Comparison of ENCODE assay signal across 13 mouse cellular contexts in the genomic region with DNA sequence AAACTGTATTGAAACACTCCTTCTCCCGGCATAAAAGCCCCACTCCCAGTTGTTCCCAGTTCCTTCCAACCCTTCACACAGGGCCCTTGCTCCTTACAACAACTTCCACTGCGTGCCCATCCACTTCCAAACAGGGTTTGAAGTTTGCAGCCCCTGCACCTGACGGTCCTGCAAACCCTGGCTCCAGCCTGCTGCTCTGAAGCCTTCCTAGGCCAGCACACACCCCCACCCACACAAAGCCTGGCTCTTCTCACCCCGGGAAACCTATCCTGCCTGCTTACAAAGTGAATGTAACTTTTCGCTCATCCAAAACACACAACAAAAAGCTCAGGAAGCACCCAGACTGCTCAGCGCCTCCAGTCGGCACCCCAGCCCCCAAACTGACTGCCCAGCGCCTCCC. TPM values are rescaled to one million over a fixed set of nuclear protein-coding genes. Genes with fewer than 3 reads are reported as not detected.
A peak's percentile ranks its signal among the peaks of the same experiment; 100 is the strongest.
DNase-seq lines count a peak whose midpoint lies in the region; ATAC-seq and TF ChIP-seq lines count a peak whose summit lies in the region.
"Had no signal": no experiment of that assay in that cellular context is flagged by ENCODE, and none has a peak within 500 bp of the region (broad histone marks: within the 10 kb centered on the region; RNA-seq: fewer than 3 reads in every experiment).

No protein-coding gene starts in this region.

- peak overlapping the region; percentile 88 for H3K4me2 ChIP-seq in kidney, embryonic 16.5 days (replicated peaks; ENCODE audit: low read depth, low read length)
- H3K4me2 ChIP-seq in limb, embryonic 11.5 days (ENCODE audit: low read depth, severe bottlenecking) = peak overlapping the region; percentile 7; the same call in 1 of the 2 replicates
- H3K4me2 ChIP-seq: forebrain, embryonic 15.5 days; lung, embryonic 15.5 days; midbrain, embryonic 12.5 days; neural tube, embryonic 13.5 days had no signal

- no peaks in the 10 kb centered on the region for H3K36me3 ChIP-seq in heart, adult 2 months (ENCODE audit: control insufficient read depth, insufficient read depth, low read length)
- H3K36me3 ChIP-seq in kidney, embryonic 16.5 days (ENCODE audit: insufficient read depth, low read length) = no peaks in the 10 kb centered on the region
- H3K36me3 ChIP-seq in kidney, adult 2 months (ENCODE audit: control insufficient read depth, insufficient read depth, low read length) = no peaks in the 10 kb centered on the region
- H3K36me3 ChIP-seq in limb, embryonic 11.5 days (ENCODE audit: control insufficient read depth, insufficient read depth, low read length) = no peaks in the 10 kb centered on the region
- H3K36me3 ChIP-seq: forebrain, embryonic 15.5 days; lung, embryonic 15.5 days; midbrain, embryonic 12.5 days; neural tube, embryonic 13.5 days had no signal

- H3K4me1 ChIP-seq in heart, adult 2 months (ENCODE audit: control insufficient read depth, insufficient read depth, low read length) = peaks cover 2% of the 10 kb centered on the region
- H3K4me1 ChIP-seq in kidney, embryonic 16.5 days (ENCODE audit: insufficient read depth, low read length) = peaks cover 21% of the 10 kb centered on the region; the same call in 1 of the 2 replicates
- peaks cover 18% of the 10 kb centered on the region for H3K4me1 ChIP-seq in kidney, adult 2 months (ENCODE audit: control insufficient read depth, insufficient read depth, low read length)
- peaks cover 5% of the 10 kb centered on the region for H3K4me1 ChIP-seq in brown adipose tissue, adult 24 weeks (ENCODE audit: control insufficient read depth, insufficient read depth, insufficient read length, low read length)
- H3K4me1 ChIP-seq in limb, embryonic 11.5 days (ENCODE audit: control insufficient read depth, insufficient read depth, low read length) = peaks cover 10% of the 10 kb centered on the region; the same call in 1 of the 2 replicates

- no peak for TF ChIP-seq POLR2A in heart, adult 2 months (IDR thresholded peaks at IDR 0.05; ENCODE audit: insufficient read depth, low read depth, low read length)
- TF ChIP-seq POLR2A in kidney, adult 2 months (IDR thresholded peaks at IDR 0.05; ENCODE audit: low read depth, low read length) = no peak

- H3K79me2 ChIP-seq in heart, adult 2 months (replicated peaks; ENCODE audit: control insufficient read depth, insufficient read depth, low read length) = peaks cover 2% of the 10 kb centered on the region

- ATAC-seq in kidney, embryonic 16.5 days (ENCODE audit: low FRiP score, low TSS enrichment) = no peak
- ATAC-seq in limb, embryonic 11.5 days (ENCODE audit: insufficient number of reproducible peaks, low FRiP score, low TSS enrichment, low read depth) = no peak
- ATAC-seq: forebrain, embryonic 15.5 days had no signal

- no peak for TF ChIP-seq CTCF in heart, adult 2 months (IDR thresholded peaks at IDR 0.05)
- no peak for TF ChIP-seq CTCF in kidney, adult 2 months (conservative IDR thresholded peaks at IDR 0.05; ENCODE audit: insufficient read depth, insufficient read length, low read depth, low read length)

- H3K27me3 ChIP-seq in heart, adult 2 months (ENCODE audit: control insufficient read depth, insufficient read depth, low read length) = no peaks in the 10 kb centered on the region
- peaks cover 24% of the 10 kb centered on the region for H3K27me3 ChIP-seq in kidney, embryonic 16.5 days (ENCODE audit: insufficient read depth, low read length)
- peaks cover 1% of the 10 kb centered on the region; the same call in 1 of the 2 replicates for H3K27me3 ChIP-seq in kidney, adult 2 months (replicated peaks; ENCODE audit: control insufficient read depth, insufficient read depth, low read length)
- H3K27me3 ChIP-seq in limb, embryonic 11.5 days (ENCODE audit: control insufficient read depth, insufficient read depth, low read length) = peaks cover 41% of the 10 kb centered on the region

- WGBS in heart, adult 2 months = 23% methylated on average over 8 of the region's 8 CpGs
- 14% methylated on average over 8 of the region's 8 CpGs for WGBS in kidney, embryonic 16.5 days
- WGBS in kidney, adult 2 months = 43% methylated on average over 8 of the region's 8 CpGs
- WGBS in limb, embryonic 11.5 days = 4% methylated on average over 8 of the region's 8 CpGs

- no peak overlapping the region for H3K27ac ChIP-seq in heart, adult 2 months
- H3K27ac ChIP-seq in kidney, embryonic 16.5 days (ENCODE audit: low read length) = no peak overlapping the region
- H3K27ac ChIP-seq in kidney, adult 2 months (ENCODE audit: insufficient read depth, low read depth, low read length) = no peak overlapping the region
- no peak overlapping the region for H3K27ac ChIP-seq in brown adipose tissue, adult 24 weeks (replicated peaks; ENCODE audit: low read depth, low read length)
- H3K27ac ChIP-seq in limb, embryonic 11.5 days (replicated peaks; ENCODE audit: low read depth, low read length) = no peak overlapping the region
- H3K27ac ChIP-seq: forebrain, embryonic 15.5 days; lung, embryonic 15.5 days; midbrain, embryonic 12.5 days; neural tube, embryonic 13.5 days had no signal

- DNase-seq in heart, adult 2 months = no peak
- no peak for DNase-seq in heart, postnatal 10 days
- DNase-seq in kidney, adult 2 months = no peak
- no peak for DNase-seq in limb, embryonic 11.5 days (ENCODE audit: low spot score)
- DNase-seq in spleen, adult 18-20 months = no peak
- DNase-seq in adrenal gland, postnatal 10 days = no peak
- DNase-seq: gastrocnemius, postnatal 14 days had no signal

- H3K9me3 ChIP-seq in kidney, embryonic 16.5 days (ENCODE audit: low read length) = no peaks in the 10 kb centered on the region
- no peaks in the 10 kb centered on the region for H3K9me3 ChIP-seq in limb, embryonic 11.5 days (ENCODE audit: control insufficient read depth, low read length)
- H3K9me3 ChIP-seq: forebrain, embryonic 15.5 days; lung, embryonic 15.5 days; midbrain, embryonic 12.5 days; neural tube, embryonic 13.5 days had no signal

- TF ChIP-seq EP300 in heart, adult 2 months (IDR thresholded peaks at IDR 0.05; ENCODE audit: insufficient read depth, low read depth, low read length) = no peak

- intact Hi-C loops in heart, adult 2 months (cut with DNase I) = no loop called here
- intact Hi-C loops in heart, postnatal 10 days (cut with DNase I) = no loop called here

- H3K4me3 ChIP-seq in heart, adult 2 months = no peak overlapping the region
- H3K4me3 ChIP-seq in kidney, embryonic 16.5 days (ENCODE audit: low read length) = peak overlapping the region; percentile 14
- H3K4me3 ChIP-seq in kidney, adult 2 months (ENCODE audit: insufficient read depth, low read depth, low read length) = no peak overlapping the region
- H3K4me3 ChIP-seq in brown adipose tissue, adult 24 weeks (ENCODE audit: insufficient read depth, low read depth, low read length) = peak overlapping the region; percentile 17; the same call in 1 of the 2 replicates
- H3K4me3 ChIP-seq in limb, embryonic 11.5 days (ENCODE audit: low read depth, low read length) = no peak overlapping the region
- H3K4me3 ChIP-seq: forebrain, embryonic 15.5 days; lung, embryonic 15.5 days; midbrain, embryonic 12.5 days; neural tube, embryonic 13.5 days had no signal

- peak overlapping the region; percentile 46; the same call in 1 of the 2 replicates for H3K9ac ChIP-seq in heart, adult 2 months (ENCODE audit: low read depth, low read length)
- H3K9ac ChIP-seq in kidney, embryonic 16.5 days (replicated peaks; ENCODE audit: low read length) = peak overlapping the region; percentile 53
- H3K9ac ChIP-seq in limb, embryonic 11.5 days (ENCODE audit: low read length) = no peak overlapping the region
- H3K9ac ChIP-seq: forebrain, embryonic 15.5 days; lung, embryonic 15.5 days; midbrain, embryonic 12.5 days; neural tube, embryonic 13.5 days had no signal

RNA-seq across cellular contexts. Expression of a gene that starts 37.1 kb away (rescaled TPM):
- total RNA-seq in heart, adult 2 months (2021) = 10 to 100 TPM; 10.1 to 11.3 TPM
- 2.6 and 5.7 TPM in 2 replicates for polyA plus RNA-seq in heart, adult 2 months (2012; rRNA removed)
- total RNA-seq in heart, postnatal 10 days (2021) = 10 to 100 TPM; 23.5 to 24.2 TPM
- 9.4 and 13.8 TPM in 2 replicates for polyA plus RNA-seq in kidney, embryonic 16.5 days (2015; fragmentation: Nextera tagmentation; extraction: Ambion mirVana)
- 2.2 TPM in 2 replicates for polyA plus RNA-seq in kidney, adult 2 months (2012; rRNA removed)
- 4.0 and 6.5 TPM in 2 replicates for polyA plus RNA-seq in brown adipose tissue, adult 24 weeks (2012; ENCODE audit: insufficient read depth, insufficient read length, missing spikeins)
- 18.5 and 21.5 TPM in 2 replicates for polyA plus RNA-seq in limb, embryonic 11.5 days (2014; fragmentation: Nextera tagmentation; extraction: Ambion mirVana)
- total RNA-seq in adrenal gland, postnatal 10 days (2021) = 10 to 100 TPM; 12.4 to 18.8 TPM

Comparison
In these comparisons a context has a peak if more than half of its experiments do, and no peak if none do; other contexts are left out.
1. H3K4me3 ChIP-seq: peak in kidney, embryonic 16.5 days (single experiment) and brown adipose tissue, adult 24 weeks (single experiment); none in heart, adult 2 months (single experiment), kidney, adult 2 months (single experiment) and limb, embryonic 11.5 days (single experiment).